Mouse (Mus musculus): ENCODE measurements at regions not wholly inside any gene's neighbourhood (a gene's known extent, or its start where the extent isn't known, plus 50 kb on each side); places are given as distances from the start of the nearest gene placed in this dataset.

DNA sequence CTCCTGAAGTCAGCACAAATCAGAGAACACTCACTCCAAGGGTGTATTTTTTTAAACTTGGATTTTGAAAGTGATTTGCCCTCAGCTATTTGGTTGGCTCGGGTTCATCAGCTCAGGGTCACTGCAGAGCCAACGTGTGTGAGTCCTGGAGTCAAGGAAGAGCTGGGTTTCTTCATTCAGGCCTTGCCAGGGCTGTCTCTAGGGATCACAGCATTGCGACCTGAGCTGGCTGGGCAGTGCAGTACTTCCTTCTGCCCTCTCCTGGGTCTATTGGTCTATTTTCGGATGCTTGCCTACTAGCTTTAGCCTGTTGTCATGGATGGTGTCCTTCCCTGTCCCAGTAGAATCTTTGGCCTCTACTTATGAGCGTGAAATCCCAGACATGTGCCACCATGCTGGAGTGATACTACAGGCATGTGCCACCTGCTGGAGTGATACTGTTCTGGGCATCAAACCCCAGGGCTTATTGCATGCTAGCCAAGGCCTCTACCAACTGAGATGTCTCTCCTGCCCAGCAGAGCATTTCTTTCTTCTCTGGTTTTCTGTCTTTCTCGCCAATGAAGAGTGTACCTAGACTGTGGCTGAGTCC, 211.7 kb upstream of the Rbfox1 start:
- no peak for DNase-seq (ENCODE audit: low read depth)

DNA sequence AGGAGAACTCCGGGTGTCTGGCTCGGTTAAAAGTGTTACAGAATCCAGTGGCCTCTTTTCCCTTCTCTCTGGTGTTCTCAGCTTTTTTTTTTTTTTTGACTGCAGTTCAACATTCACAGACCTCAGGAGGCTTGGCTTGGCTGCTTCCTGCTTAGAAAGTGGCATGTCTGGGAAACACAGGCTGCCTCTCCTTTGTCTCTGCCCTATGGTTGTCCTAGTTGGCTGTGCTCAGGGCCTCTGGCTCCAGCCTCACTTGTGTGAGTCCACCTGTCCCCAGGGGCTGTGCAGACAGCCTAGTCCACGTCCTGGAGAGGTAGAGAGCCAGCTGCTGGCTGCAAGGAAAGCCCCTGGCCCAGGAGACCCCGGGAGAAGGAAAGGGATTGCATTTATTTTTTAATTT, 212.3 kb upstream of the Rbfox1 start:
- DNase-seq (ENCODE audit: low read depth), result no peak

DNA sequence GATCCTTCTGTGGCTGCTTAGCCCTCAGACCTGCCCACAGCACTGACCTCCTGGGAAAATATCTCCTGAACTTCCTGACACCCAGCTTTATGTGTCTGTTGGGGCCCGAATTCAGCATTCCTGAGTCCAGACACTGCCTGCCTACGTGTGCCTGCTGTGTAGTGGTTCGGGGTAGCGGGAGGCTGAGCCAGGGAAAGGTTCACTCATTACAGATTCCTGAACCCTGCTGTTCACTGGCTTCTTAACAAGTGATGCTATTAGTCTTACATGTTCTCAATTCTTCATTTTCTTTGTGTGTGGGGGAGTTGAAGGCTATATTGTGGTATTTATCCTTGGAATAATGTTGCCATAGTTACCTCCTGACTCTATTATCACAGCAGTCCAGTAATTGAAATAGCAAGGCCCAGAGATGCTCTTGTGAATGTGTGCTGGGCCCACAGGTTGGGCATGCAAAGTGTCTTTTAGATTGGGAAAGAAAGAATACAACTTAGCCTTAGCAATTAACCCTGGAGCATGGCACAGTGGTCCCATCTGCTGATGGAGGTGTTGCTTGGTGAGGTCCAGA, 216.7 kb upstream of the Rbfox1 start:
- DNase-seq (ENCODE audit: low read depth), result no peak

DNA sequence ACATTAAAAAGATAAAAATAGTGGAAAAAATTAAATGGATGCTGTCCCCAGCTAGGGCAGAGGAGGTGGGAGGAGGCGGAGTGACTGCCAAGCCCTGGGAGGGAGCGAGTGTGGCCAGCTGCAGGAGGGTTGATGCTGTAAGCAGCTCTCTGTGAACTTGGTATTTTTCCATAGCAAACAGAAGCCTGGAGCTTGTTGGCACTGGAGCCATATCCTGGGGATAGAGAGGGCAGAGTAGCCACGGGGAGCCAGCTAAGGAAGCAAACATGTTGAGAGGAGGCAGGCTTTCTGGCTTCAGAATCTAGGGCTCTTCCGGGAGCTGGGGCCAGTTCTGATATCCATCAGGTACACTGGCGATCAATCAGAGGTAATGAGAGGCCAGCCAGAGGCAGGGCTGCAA, 223.2 kb upstream of the Rbfox1 start:
- no peak for DNase-seq (ENCODE audit: low read depth)

DNA sequence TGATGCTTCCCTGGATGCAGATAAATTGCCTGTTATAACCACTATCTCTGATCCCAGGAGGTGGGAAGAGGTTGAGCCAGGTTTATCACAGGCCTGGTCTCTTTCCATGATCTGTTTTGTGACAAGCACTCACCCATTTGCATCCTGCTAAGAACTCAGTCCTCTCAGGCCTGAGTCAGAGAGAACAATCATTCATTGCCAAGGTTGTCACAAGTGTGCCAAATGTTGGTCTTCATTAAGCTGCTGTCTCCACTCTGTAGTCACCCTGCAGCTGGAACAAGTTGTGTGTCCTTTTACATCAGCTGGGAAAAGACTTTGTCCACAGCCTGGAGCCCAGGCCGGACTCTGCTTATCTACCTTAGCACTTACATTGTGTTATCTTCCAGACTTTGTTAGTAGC, 233.6 kb upstream of the Rbfox1 start:
- DNase-seq (ENCODE audit: low read depth), result no peak

DNA sequence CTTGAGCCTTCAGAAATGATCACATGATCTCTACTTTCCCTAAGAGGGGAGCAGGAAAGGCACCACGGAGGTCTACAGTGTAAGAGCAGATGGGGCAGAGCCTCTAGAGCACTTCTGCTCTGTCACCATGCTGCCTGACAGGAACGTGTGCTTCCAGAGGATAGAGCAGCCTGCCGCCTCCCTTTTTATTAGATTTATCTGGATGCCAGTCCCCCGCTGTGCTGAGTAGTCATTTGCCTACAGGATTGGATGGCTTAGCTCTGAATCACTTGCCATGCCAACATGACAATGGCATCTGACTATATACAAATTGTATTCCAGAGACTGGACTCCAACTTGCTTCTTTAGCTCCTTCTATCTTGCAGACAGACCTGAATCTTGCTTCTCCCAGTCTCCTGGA, 234.2 kb upstream of the Rbfox1 start:
- DNase-seq (ENCODE audit: low read depth), result no peak

DNA sequence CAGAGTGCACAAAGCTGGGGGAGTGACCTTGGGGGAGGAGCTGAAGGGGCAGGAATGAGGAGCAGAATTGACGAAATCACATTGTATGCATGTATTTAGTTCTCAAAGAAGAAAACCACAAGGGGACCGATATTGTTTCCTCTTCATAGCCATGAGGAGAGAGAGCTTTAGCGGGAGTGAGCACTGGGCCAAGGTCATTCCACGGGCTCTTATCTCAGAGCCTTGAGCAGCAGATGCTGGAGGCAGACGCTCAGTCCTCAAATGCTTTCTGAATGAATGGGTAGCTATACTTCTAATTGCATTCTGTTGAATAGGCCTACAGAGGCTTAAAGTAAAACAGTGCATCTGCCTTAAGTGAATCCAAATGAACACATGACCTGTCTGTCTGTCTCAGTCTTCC, 245.2 kb upstream of the Rbfox1 start:
- DNase-seq (ENCODE audit: low read depth), result no peak

DNA sequence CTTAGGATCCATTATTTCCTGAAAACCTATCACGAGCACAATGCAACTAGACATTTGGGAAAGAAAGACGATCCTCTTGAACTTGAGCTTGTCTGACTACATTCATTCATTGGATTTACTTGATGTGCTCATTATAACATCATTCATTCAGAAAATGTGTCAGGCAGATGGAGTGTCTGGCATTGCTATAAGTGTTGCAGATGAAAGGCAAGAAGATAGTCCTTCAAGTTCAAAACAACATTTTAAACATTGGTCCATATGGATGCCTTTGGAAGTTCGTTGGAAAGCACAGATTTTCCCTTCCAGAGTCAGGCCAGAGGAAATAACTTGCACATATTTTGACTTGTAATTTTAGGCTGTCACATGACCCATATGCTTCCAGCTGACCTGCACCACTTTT, 255.2 kb upstream of the Rbfox1 start:
- no peak for DNase-seq (ENCODE audit: low read depth)

DNA sequence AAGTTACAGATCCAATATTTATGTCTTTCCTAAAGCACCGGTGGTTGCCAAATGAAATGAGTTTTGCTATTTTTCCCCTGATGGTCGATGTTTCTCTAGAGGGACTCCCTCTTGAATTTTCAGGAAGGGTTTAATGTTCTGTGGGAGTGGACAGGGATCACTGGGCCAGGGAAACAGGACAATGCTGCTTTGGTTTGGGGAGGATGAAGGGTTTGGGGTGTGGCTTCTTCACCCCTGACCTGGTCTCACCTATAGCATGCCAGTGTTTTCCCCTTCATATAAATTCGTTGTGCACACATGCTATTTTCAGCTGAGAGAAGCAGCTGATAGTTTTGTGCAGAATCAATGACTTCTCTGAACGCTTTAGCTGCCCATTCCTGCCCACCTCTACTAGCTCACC, 257.2 kb upstream of the Rbfox1 start:
- no peak for DNase-seq (ENCODE audit: low read depth)

DNA sequence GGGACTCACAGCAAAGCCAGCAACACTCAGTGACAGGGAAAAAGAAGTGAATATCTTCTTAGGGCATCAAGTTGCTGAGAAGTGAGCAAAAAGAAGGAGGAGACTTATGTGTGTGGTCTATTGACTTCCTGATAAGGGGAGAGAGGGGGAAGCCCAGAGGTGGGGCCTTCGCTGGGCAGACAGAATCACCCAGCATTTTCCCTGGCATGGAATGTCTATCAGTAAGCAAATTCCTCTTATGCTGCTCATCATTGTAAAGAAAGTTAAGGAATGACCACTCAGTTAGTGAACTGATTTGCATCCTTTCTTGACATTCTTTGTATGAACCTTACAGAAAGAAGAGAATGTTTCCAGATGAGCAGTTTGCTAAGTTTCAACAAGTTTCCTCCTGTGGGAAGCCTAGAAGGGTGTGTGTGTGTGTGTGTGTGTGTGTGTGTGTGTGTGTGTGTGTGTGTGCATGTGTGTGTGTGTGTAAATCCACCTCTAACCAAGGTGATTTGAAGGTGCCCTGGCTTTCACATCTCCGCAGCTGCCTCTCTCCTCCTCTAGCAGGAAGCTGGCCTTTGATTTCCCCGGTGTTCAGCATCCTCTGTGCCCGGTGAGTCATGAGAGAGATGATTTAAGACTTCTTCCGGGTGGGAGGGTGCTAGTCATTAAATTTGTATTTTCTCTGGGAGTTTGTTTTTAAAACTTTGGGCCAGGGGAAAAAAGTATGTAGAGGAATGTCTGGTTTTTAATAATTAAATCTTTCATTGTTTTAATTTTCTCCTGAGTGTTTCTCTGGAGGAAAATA, 257.8 kb upstream of the Rbfox1 start:
- DNase-seq (ENCODE audit: low read depth), result no peak

DNA sequence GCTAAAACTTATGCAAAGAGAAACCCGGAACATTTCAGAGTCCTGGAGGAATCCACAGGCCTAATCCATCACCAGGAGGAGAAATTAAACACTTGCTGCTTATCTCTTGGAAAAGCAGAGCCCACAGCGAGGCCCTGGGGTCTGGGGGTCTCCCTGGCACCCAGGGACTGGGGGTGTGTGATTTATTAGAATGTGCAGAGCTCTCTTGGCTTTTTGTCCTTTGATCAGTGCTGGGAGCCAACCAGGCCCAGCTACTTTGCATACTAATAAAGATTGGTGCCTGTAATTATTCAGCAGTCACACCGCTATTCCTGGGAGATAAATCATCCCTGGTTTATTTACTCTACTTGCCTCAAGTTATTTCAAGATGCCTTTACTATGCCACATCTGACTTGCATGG, 260.0 kb upstream of the Rbfox1 start:
- no peak for DNase-seq (ENCODE audit: low read depth)

DNA sequence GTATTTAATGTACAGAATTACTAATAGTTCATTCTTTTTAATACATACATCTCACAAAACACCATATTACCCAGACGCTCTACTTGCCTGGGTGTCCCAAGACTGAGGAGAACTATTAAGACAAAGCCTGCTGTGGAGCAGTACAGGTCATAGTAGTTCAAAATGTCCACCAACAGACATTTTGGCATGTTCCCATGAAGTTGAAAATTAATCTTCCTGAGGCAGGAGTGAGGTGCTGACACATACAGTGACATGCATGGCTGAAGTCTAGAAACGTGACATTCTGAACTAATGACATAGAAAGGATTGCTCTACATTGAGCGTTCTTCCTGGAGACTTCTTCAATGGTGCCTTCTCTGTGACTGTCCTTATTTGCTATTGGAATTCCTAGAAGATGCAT, 264.6 kb upstream of the Rbfox1 start:
- DNase-seq (ENCODE audit: low read depth), result no peak

DNA sequence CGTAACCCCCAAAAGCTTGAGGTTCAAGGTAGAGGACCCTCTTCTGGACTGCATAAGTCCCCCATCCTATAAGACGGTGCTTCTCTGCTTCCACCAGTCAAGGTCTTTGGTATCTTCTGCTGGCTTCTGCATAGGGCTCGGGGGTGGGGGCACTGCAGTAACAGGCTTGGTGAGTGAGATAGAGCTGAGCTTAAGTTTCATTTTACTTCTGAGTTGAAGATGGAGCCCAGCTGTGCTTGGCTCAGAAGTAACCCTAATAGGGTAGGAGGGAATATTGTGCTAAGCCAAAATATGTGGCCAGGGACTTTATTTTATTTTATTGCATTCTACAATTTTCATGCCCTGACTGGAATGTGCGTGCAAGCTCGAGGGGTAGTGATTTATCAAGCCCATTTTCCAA, 268.8 kb upstream of the Rbfox1 start:
- DNase-seq (ENCODE audit: low read depth), result no peak

DNA sequence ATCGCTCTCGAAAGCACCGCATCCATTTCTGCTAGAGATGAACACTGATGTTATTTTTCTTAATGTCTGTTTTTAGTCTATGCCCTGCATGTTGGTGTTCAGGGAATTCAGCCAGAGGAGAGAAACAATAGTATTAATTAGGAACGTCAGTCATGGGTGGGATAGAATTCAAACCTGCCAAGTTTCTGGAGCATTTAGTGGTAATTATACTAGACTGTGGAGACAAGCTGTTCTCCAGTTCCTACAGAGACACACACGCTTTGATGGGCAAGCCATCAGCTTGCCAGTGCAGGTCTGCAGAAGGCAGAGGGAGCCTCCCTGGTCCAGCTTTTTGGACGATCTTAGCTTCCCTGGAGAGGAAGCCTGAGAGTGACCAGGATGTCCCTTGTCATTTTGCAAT, 289.8 kb upstream of the Rbfox1 start:
- DNase-seq (ENCODE audit: low read depth), result no peak

DNA sequence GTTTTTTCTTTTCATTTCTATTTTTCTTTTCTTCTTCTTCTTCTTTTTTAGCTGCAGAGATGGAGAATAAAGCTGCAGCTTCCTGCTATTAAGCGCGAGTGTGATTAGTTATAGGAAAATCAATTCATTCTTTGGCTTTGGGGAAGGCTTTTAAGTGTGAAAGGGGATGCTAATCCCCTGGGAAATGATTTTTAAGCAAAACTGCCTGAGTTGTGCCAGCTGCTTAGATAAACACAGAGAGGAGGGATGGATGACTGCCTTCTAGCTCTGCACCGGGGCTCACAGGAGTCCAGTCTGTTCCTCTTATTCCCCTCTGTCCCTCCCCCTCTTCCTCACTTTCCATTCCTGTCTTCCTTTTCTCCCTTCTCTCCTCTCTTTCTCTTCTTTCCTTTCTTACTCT, 306.8 kb upstream of the Rbfox1 start:
- DNase-seq (ENCODE audit: low read depth), result no peak

DNA sequence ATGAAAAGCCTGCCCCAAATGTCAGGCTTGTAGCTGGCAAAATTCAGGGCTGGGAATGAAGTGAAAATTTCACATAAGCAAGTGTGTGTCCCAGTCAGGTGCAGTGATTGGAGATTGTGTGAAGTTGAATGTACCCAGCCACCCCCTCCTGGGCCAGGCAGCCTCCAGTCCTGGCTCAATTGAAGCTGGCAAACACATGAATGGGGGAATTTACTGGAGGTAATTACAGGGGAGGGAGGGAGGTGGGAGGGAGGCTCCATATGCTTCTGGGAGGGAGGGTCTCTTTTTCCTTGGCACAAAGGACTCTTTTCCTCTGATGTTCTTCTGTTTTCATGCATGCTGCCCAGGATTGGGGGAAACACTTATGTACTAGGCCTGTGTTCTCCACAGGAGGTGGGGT, 312.4 kb upstream of the Rbfox1 start:
- DNase-seq (ENCODE audit: low read depth), result no peak

DNA sequence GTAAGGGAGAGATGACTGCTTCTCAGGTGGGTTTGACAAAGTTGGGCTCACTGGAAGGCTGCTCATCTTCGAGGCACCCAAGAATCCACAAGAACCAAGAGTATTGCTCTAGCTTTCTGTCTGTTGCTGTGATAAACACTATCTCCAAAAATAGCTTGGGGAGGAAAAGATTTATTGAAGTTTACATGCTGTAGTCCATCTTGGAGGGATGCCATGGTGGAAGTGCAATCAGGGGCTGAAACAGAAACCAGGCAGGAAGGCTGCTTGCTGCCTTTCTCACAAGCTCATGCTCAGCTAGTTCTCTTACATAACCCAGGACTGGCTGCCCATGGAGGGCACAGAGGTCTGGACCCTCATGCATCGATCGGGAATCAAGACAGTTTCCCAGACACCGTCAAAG, 314.5 kb upstream of the Rbfox1 start:
- DNase-seq (ENCODE audit: low read depth), result no peak

DNA sequence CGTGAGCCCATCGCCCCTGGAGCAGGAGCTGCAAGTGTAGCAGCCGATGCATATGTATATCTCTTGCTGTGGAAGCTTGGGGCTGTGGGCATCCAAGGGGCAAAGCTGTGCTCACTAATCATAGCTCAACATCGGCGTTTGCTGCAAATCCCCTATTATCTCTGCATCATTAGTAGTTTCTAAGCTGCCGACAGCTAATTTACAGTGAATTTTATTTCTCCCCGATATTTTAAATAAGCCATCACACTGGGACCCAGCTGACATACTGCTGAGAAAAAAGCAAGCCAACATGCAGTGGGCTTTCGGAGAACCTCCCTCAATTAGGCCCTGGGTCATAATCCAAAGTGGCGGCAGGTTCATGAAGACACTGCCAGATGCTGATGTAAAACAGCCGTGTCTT, 313.3 kb upstream of the Eef2kmt start:
- DNase-seq (ENCODE audit: low read depth), result no peak

DNA sequence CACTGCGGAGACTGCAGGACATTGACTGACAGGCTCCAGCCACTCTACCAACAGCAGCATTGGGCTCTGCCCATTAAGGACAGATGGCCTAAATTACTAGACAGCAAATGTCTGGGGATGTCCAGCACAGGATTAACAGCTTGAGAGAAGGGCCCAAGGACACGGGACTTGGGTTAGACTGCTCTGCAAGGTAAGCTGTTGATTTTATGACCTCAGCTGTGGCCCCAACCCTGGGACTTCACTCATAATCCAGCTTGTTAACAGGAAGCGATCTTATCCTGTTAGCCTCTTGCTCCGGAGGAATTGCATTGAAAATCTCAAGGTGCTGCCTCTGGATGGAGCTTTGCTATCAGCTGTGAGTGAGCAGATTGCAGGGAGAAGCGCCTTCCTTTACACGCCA, 293.2 kb upstream of the Eef2kmt start:
- no peak for DNase-seq (ENCODE audit: low read depth)

DNA sequence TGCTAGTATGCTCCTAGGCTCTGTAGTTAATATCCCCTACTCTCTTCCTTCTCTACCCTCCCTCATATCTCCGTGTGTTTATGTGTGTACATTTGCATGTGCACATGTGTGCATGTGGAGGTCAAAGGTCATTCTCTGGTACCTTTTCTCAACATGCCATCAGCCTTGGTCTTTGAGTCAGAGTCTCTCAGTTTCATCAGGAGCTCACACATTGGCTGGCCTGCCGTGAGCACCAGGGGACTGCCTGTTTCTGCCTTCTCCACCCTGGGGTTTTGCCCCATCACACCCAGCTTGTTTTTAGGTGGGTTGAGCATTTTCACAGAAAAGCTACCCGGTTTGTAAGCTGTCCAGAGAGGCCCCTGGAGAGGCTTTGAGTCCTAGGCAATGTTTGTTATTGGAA, 292.8 kb upstream of the Eef2kmt start:
- DNase-seq (ENCODE audit: low read depth), result no peak

DNA sequence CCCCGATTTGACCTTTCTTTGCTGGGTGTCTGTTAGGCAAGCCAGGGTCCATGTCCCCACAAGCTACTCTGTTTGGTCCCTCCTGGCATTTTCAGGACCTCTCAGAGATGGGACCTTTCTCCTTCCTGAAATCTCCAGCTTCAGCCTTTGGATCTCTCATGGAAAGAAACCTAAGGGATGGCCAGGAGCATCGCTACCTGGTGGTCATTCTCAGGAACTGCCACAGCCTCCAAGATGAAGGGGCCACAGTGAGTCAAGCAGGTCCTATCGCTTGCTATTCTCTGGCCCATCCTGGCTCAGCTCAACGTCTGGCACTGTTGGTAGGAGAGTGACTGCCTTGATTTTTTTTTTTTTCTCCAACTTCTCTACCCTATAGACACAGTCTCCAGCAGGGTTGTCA, 291.0 kb upstream of the Eef2kmt start:
- DNase-seq (ENCODE audit: low read depth), result no peak

DNA sequence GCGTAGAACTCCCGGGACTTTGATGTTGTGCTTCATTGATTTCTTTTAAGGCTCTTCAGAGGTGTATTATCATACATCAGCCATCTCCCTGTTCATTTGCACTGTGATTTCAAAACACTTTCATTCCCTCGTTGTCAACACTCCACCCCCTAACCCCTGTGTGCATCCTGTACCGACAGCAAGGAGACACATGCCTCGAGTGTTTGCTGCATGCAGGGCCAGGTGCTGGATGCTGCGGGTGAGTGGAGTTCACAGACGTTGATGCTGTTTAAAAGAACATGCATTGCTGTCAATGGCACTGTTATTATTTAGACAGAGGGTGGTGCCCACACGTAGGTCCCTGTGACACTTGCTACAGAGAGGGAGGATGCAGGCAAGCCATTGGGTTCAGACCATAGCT, 290.0 kb upstream of the Eef2kmt start:
- no peak for DNase-seq (ENCODE audit: low read depth)

DNA sequence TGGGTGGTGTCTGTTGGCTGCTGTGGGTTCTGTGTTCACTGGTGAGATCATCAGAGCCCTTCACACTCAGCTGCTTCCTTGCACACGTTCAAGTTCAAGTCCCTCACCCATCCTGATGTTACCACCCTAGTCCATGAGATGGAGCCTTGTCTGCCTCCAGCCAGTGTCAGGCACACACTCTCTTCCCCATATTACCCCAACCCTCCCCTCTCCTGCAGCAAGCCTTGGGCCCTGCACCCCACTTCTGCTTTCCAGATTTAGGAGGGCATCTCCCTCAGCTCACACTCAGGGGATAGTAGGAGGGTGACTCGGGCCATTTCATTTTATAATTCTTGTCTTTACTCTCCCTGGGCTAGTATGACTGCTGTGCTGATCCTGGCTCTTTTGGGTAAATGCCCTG, 288.7 kb upstream of the Eef2kmt start:
- no peak for DNase-seq (ENCODE audit: low read depth)
